Mouse (Mus musculus): ENCODE results near the gene Hipk1.
"Not testable (repeated sequence)": the region's sequence is repeated elsewhere in the genome, so short reads cannot be mapped to it uniquely, and the experiment has no call there.

GRCm38 (mm10) chr3:103840195-103840594 is 48.8 kb upstream of the Hipk1 start:
- TF ChIP-seq POLR2A (IDR thresholded peaks at IDR 0.05; ENCODE audit: low read depth, low read length); CTCF (IDR thresholded peaks at IDR 0.05; ENCODE audit: extremely low read depth, insufficient read length, insufficient replicate concordance, low read depth, low read length): not testable (repeated sequence)
